Mouse (Mus musculus) gastrocnemius, adult 8-10 months (tissue): ENCODE measurements at regions not wholly inside any gene's neighbourhood (a gene's known extent, or its start where the extent isn't known, plus 50 kb on each side); places are given as distances from the start of the nearest gene placed in this dataset.

Experiments used
- DNase-seq, 2 experiments: peaks; one replicate each; pipeline ENCODE4 v3.0.0; 2022; ENCODE audit warnings: low spot score in 2 of 2

- no peak for DNase-seq
Observed at GRCm38 (mm10) chr11:23996250-23996649, 78.6 kb downstream of the A830031A19Rik start.

DNA sequence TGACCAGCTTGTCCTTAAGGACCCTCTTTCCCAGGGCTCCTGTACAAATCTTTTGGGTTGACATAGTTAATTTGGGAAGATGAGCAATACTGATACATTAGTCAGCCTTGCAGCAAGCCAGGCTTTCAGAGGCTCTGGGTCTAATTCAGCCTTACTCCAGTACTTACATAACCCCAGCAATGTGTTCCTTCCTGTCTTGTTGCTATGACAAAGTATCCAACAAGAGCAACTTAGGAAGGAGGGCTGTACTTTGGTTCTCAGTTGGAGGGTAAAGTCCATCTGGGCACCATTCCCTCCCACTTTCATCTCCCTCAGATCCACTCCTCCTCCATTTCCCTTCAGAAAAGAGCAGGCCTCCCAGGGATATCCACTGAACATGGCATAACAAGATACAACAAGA, 80.7 kb downstream of the A830031A19Rik start:
- no peak for DNase-seq

DNA sequence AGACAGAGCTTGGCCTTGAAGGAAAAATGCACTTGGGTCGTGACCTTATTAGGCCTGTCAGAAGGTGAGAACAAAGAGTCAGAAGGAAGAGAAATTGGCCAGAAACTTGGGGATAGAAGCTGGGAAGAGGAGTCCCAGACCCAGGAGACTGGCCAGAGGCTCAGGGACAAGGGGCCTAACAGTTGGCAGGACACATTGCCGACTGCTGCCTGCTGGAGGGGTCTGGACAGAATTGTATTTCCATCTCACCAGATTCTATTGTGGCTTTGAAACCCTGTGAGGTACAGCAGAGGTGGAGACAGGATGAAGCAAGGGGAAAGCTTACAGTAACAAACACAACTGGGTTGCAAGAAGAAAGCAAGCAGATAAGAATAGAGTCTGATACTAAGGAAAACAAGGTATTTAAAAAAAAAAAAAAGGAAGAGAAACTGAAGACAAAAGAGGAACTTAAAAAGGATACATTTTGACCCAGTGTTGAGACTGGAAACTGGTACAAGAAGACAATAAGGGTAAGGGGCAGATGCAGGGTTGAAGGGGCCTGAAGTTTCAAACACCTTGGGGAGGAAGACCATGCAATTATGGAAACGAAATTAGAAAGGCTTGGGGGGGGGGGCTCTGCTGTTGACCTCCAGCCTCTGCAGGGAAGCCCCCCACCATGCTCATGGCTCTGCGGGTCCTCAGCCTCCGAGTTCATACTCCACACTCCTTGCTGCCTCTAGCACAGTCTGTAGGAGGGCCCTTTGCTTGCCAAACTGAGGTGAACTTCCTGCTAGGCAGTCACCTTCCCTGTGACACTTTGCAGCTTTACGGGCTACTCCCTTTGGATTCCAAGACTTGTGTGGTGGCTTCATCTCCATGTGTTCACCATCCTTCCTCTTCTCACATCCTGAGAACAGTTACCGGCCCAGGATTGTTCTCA, 87.1 kb downstream of the A830031A19Rik start:
- DNase-seq: no peak

DNA sequence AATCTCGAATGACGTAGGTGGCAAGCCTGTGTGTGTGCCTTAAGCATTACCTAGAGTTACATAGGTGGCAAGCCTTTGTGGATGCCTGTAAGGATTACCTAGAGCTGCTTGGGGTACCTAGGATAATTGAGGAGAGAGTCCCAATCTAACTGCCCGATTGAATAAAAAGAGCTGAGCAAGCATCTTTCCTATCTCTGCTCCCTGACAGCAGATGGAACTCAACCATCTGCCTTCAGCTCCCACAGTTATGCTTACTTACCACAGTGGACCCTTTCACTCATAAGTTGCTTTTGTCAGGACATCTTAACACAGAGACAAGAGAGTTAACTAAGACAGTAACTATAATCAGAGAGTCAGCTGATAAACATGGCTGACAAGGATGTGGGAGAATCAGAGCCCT, 89.6 kb downstream of the A830031A19Rik start:
- DNase-seq: no peak

- DNase-seq: peak in 1 of 2 experiments; percentile 21
Observed at GRCm38 (mm10) chr11:23979332-23979731, 84.3 kb upstream of the Papolg start.

DNA sequence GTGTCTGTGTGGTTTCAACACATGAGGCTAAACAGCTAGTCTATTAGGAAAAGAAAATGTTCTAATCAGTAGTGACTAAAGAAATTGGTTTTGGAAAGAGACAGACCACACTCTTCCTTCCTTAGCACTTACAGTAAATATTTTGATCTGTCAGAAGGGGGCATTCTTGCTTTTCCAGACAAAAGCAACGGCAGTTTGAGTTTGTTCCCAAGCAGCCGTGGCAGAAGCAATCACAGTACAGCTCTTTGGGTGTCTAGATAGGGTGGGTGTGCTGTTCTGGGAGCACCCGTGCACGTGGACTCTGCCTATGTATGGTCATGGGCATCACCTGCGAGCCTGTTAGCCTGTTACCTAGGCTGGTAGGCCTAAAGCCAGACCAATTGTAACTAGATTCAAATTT, 83.2 kb upstream of the Papolg start:
- DNase-seq: no peak

- no peak for DNase-seq
Observed at GRCm38 (mm10) chr11:23977096-23977495, 82.0 kb upstream of the Papolg start.

DNA sequence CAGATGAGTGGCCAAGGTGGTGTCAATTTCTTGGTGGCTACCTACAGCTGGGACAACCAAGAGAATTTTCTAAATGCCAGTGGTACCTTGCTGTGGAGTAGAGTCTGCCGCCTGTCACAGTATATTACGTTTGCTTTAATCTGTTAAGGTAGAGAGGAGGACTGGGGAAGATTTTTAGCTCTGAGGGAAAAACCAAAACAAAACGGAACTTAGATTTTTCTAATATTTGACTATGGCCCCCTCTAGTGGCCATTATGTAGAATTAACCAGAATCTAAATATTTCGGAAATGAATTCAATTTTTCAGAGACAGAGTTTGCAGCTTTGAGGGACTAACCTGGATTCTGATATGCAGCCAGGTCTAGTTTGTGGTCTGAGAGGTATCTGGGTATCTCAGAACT, 59.3 kb upstream of the Papolg start:
- no peak for DNase-seq

- DNase-seq: no peak
Observed at GRCm38 (mm10) chr11:23945966-23946365, 50.9 kb upstream of the Papolg start.
